In the genomic region with DNA sequence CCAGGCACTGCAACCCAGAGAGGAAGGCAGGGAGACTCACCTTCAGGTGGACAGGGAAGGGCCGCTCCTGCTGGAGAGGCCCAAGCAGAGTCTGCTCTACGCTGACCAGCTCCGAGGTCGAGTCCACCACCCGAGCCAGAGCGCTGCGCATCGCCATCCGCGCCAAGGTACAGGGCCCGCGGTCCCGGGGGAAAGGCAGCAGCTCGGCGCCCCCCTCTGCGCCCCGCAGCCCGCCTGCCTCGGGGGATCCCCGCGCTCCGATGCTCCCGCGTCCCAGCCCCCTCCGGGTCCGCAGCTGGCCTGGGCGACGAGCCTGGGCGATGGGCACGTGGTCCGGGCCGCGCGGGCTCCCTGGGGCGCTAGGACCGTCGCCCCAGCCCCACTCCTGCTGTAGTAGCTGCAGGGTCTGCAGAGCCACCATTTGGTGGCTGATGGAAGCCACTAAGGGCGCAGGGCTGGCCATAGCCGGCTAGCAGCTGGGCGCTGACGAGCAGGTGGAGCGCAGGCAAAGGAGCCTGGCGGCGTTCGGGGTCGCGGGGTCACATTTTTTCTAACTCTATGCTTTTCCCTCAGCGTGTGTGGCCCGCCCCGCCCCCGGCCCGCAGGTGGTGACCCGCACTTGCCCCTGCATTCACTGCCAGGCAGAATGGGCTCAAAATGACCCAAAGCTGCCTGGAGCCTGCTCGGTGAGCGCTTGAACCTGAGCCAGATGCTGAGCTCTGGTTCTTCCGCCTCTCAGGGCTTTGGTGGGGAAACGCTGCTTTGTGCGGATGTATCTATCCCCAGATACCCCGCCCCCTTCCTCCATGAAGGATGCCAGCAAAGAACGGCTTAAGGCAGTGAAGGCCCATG, we compare ENCODE assay signal across 8 mouse cellular contexts. TPM values are rescaled to one million over a fixed set of nuclear protein-coding genes. Genes with fewer than 3 reads are reported as not detected.
DNase-seq lines count a peak whose midpoint lies in the region; ATAC-seq and TF ChIP-seq lines count a peak whose summit lies in the region.

A gene (plus strand): TSS at position 102 of the 852 bp plus-strand sequence.
A gene (minus strand): TSS at position 560 of the 852 bp plus-strand sequence.

- no peaks in the 10 kb centered on the region for H3K27me3 ChIP-seq in intestine, embryonic 14.5 days (replicated peaks; ENCODE audit: control insufficient read depth, insufficient read depth, low read length)
- no peaks in the 10 kb centered on the region for H3K27me3 ChIP-seq in midbrain, postnatal 0 days (ENCODE audit: insufficient read depth, low read length)

- peak within 1 kb of the TSS; percentile 47 for H3K4me3 ChIP-seq in intestine, embryonic 14.5 days (ENCODE audit: low read depth, low read length)
- peak within 1 kb of the TSS; percentile 64 for H3K4me3 ChIP-seq in midbrain, postnatal 0 days (ENCODE audit: low read depth, low read length)

- peak within 1 kb of the TSS; percentile 100 for H3K4me2 ChIP-seq in intestine, embryonic 14.5 days (ENCODE audit: low read length)
- H3K4me2 ChIP-seq in midbrain, postnatal 0 days (ENCODE audit: low read depth, low read length, poor library complexity, severe bottlenecking), result peak within 1 kb of the TSS; percentile 98

- peak; percentile 1; the same call in 1 of the 2 replicates for TF ChIP-seq CTCF in midbrain, postnatal 0 days (IDR thresholded peaks at IDR 0.05)

- no peaks in the 10 kb centered on the region for H3K9me3 ChIP-seq in intestine, embryonic 14.5 days (ENCODE audit: control insufficient read depth, low read length)
- H3K9me3 ChIP-seq in midbrain, postnatal 0 days (ENCODE audit: low read length), result no peaks in the 10 kb centered on the region

- intact Hi-C loops in heart, postnatal 25 days (cut with DNase I), result no loop called here
- intact Hi-C loops in left cerebral cortex, postnatal 4 days (cut with DNase I), result no loop called here

- H3K36me3 ChIP-seq in intestine, embryonic 14.5 days (ENCODE audit: control insufficient read depth, insufficient read depth, low read length), result no peaks in the 10 kb centered on the region
- no peaks in the 10 kb centered on the region for H3K36me3 ChIP-seq in midbrain, postnatal 0 days (ENCODE audit: insufficient read depth, low read length)

- peak within 1 kb of the TSS; percentile 48 for H3K9ac ChIP-seq in intestine, embryonic 14.5 days (ENCODE audit: low read length)
- peak within 1 kb of the TSS; percentile 84 for H3K9ac ChIP-seq in midbrain, postnatal 0 days (replicated peaks; ENCODE audit: low read length, poor library complexity, severe bottlenecking)

- H3K4me1 ChIP-seq in intestine, embryonic 14.5 days (replicated peaks; ENCODE audit: control insufficient read depth, insufficient read depth, low read length), result peaks cover 8% of the 10 kb centered on the region
- H3K4me1 ChIP-seq in midbrain, postnatal 0 days (ENCODE audit: insufficient read depth, low read length), result peaks cover 13% of the 10 kb centered on the region; the same call in 1 of the 2 replicates

- H3K27ac ChIP-seq in intestine, embryonic 14.5 days (ENCODE audit: low read depth), result no peak within 1 kb of the TSS
- H3K27ac ChIP-seq in midbrain, postnatal 0 days (ENCODE audit: low read depth, low read length), result peak within 1 kb of the TSS; percentile 55; the same call in 1 of the 2 replicates

- ATAC-seq in intestine, embryonic 14.5 days (replicated peaks; ENCODE audit: low FRiP score, low TSS enrichment, low read depth), result peak; percentile 47
- ATAC-seq in midbrain, postnatal 0 days (ENCODE audit: low FRiP score), result peak; percentile 77

- WGBS in intestine, embryonic 14.5 days, result 2% methylated on average over 60 of the region's 60 CpGs
- under 1% methylated on average over 60 of the region's 60 CpGs for WGBS in midbrain, postnatal 0 days

- DNase-seq in heart, adult 18-20 months, result peak; percentile 9 to 26
- no peak for DNase-seq in heart, postnatal 25 days (ENCODE audit: low spot score)
- peak; percentile 44 to 56 for DNase-seq in cerebellum, postnatal 14 days
- peak; percentile 34 for DNase-seq in gastrocnemius, postnatal 10 days
- DNase-seq in intestine, embryonic 14.5 days (ENCODE audit: low spot score), result peak; percentile 66
- peak; percentile 57 for DNase-seq in left cerebral cortex, postnatal 4 days
- peak; percentile 60 for DNase-seq in midbrain, postnatal 0 days (ENCODE audit: low spot score)
- peak; percentile 62 to 71 for DNase-seq in thymus, postnatal 10 days (ENCODE audit: low spot score in 2 of 2)

RNA-seq across cellular contexts. Expression of the first gene that starts in this region (rescaled TPM):
- 1 to 10 TPM; 7.4 to 9.4 TPM for total RNA-seq in heart, adult 18-20 months (2021)
- total RNA-seq in heart, postnatal 25 days (2021), result 10 to 100 TPM in 1 of 2 experiments, 1 to 10 TPM in 1; 9.9 to 11.1 TPM
- 10 to 100 TPM in 1 of 2 experiments, 1 to 10 TPM in 1; 8.8 to 11.7 TPM for total RNA-seq in gastrocnemius, postnatal 10 days (2021)
- 58.1 and 69.0 TPM in 2 replicates for polyA plus RNA-seq in intestine, embryonic 14.5 days (2014; fragmentation: Nextera tagmentation; extraction: Ambion mirVana)
- 10 to 100 TPM; 22.0 to 24.0 TPM for total RNA-seq in left cerebral cortex, postnatal 4 days (2021)
- total RNA-seq in midbrain, postnatal 0 days (2014; rRNA removed), result 17.7 and 24.1 TPM in 2 replicates
- 29.8 and 32.8 TPM in 2 replicates for polyA plus RNA-seq in midbrain, postnatal 0 days (2015; fragmentation: Nextera tagmentation; extraction: Ambion mirVana)

RNA-seq across cellular contexts. Expression of the second gene that starts in this region (rescaled TPM):
- not detected for total RNA-seq in heart, adult 18-20 months (2021)
- total RNA-seq in heart, postnatal 25 days (2021), result under 1 TPM in 1 of 2 experiments, not detected in 1; 0.20 TPM
- under 1 TPM; 0.31 to 0.45 TPM for total RNA-seq in gastrocnemius, postnatal 10 days (2021)
- polyA plus RNA-seq in intestine, embryonic 14.5 days (2014; fragmentation: Nextera tagmentation; extraction: Ambion mirVana), result 1.3 and 1.4 TPM in 2 replicates
- 10 to 100 TPM; 11.6 to 11.9 TPM for total RNA-seq in left cerebral cortex, postnatal 4 days (2021)
- total RNA-seq in midbrain, postnatal 0 days (2014; rRNA removed), result 35.0 TPM in 2 replicates
- polyA plus RNA-seq in midbrain, postnatal 0 days (2015; fragmentation: Nextera tagmentation; extraction: Ambion mirVana), result 19.3 and 19.7 TPM in 2 replicates

Comparison
In these comparisons a context has a peak if more than half of its experiments do, and no peak if none do; other contexts are left out.
1. RNA of the second gene that starts in this region (total RNA-seq): 35.0 TPM in midbrain, postnatal 0 days and 11.6 to 11.9 TPM in left cerebral cortex, postnatal 4 days; 0.31 to 0.45 TPM in gastrocnemius, postnatal 10 days, 0.20 TPM in heart, postnatal 25 days and not detected in heart, adult 18-20 months; every median in the first group is over 4 times any median in the second.